Mouse (Mus musculus): ENCODE measurements around the gene Cdk7. TPM values are rescaled to one million over a fixed set of nuclear protein-coding genes. Genes with fewer than 3 reads are reported as not detected.

Cdk7 gene
- 69.2 and 70.2 TPM in 2 replicates for polyA plus RNA-seq (2014; fragmentation: Nextera tagmentation; extraction: Ambion mirVana)

DNA sequence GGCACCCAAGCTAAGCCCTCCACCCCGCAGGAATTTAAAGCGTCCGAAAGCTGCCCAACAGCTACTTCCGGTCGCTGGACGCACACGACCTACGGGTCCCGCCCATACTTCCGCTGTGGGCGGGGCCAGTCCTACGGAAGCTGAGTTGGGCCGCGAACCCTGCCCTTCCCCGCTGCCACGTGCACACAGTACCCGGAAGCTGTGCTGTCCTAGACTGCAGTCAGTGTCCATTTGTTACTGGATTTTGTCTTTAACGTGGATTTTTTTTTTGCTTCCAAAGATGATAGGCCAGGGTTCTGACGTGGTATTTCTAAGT is at the start of gene Cdk7:
Cdk7 (minus strand) TSS at position 79 of the 316 bp plus-strand sequence.
- Histone ChIP-seq H3K27ac (replicated peaks in 1 of 2; ENCODE audit: control insufficient read depth in 1 of 2, insufficient read depth in 1 of 2, low read depth in 2 of 2, low read length in 2 of 2) (peak within 1 kb of the TSS; percentile 89 to 100), H3K4me1 (ENCODE audit: control insufficient read depth in 2 of 2, insufficient read depth in 2 of 2, low read length in 2 of 2) (peaks cover 5 to 25% of the 10 kb centered on the region in 2 experiments), H3K36me3 (ENCODE audit: control insufficient read depth, insufficient read depth, low read length) (peaks cover 35% of the 10 kb centered on the region), H3K9ac (ENCODE audit: low read length) (peak within 1 kb of the TSS; percentile 86), H3K27me3 (ENCODE audit: control insufficient read depth, insufficient read depth, low read length) (no peaks in the 10 kb centered on the region), H3K4me3 (ENCODE audit: control insufficient read depth in 1 of 2, insufficient read depth in 1 of 2, low read depth in 1 of 2, low read length in 2 of 2) (peak within 1 kb of the TSS; percentile 59 to 97), H3K9me3 (ENCODE audit: control insufficient read depth, low read length) (no peaks in the 10 kb centered on the region), H3K4me2 (ENCODE audit: low read length) (peak within 1 kb of the TSS; percentile 81)
- 0% methylated on average over 19 of the region's 19 CpGs for WGBS
- peak; percentile 94 for ATAC-seq (ENCODE audit: insufficient number of reproducible peaks, insufficient read depth, low FRiP score, low read depth)

DNA sequence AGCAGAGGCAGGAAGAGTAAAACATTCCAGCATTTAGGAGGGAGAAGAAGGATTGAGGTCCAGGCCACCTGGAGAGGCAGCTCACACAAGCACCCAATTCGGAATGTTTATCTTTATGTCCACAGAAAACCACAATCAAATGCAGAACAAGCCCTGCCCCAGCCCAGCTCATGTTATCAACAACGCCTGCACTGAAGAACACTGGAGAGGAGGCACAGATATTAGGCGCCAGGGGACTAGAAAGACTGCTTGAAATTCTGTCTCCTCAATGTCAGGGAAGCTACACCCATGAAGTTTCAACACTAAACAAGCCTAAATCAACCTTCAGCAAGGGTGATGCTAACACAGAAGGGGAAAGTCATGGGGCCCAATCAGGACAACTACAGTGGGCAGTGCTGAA is 46.8 kb upstream of the Cdk7 start:
- H3K27me3 ChIP-seq (ENCODE audit: control insufficient read depth, insufficient read depth, low read length) = no peaks in the 10 kb centered on the region
- peaks cover 0 to 10% of the 10 kb centered on the region in 2 experiments; a peak in 2 of 4 replicates for H3K4me1 ChIP-seq (ENCODE audit: control insufficient read depth in 2 of 2, insufficient read depth in 2 of 2, low read length in 2 of 2)
- H3K36me3 ChIP-seq (ENCODE audit: control insufficient read depth, insufficient read depth, low read length) = peaks cover 48% of the 10 kb centered on the region
- ATAC-seq (ENCODE audit: insufficient number of reproducible peaks, insufficient read depth, low FRiP score, low read depth) = no peak
- no peaks in the 10 kb centered on the region for H3K9me3 ChIP-seq (ENCODE audit: control insufficient read depth, low read length)
- no peak overlapping the region for H3K9ac ChIP-seq (ENCODE audit: low read length)
- WGBS = 72% methylated on average over 3 of the region's 3 CpGs
- H3K27ac ChIP-seq (replicated peaks in 1 of 2; ENCODE audit: control insufficient read depth in 1 of 2, insufficient read depth in 1 of 2, low read depth in 2 of 2, low read length in 2 of 2) = no peak overlapping the region
- H3K4me2 ChIP-seq (ENCODE audit: low read length) = no peak overlapping the region
- no peak overlapping the region for H3K4me3 ChIP-seq (ENCODE audit: control insufficient read depth in 1 of 2, insufficient read depth in 1 of 2, low read depth in 1 of 2, low read length in 2 of 2)

DNA sequence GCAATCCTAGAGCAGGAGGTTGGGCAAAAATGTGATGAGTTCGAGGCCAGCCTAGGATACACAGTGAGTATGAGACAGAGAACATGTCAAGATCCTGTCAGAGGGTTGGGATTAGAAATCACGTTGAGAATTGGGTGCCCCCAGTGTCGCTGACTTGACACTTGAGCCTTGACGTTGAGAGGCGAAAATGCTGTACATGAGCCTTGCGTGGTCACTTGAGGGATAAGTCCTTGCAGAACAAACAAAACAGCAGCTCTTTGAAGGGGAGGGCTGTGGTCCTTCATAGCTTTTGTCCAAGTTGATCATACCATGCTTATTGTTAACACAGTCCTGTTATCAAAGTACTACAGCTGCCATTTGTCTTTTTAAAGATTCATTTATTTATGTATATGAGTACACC is 46.0 kb upstream of the Cdk7 start:
- Histone ChIP-seq H3K9ac (ENCODE audit: low read length) (no peak overlapping the region), H3K4me3 (ENCODE audit: control insufficient read depth in 1 of 2, insufficient read depth in 1 of 2, low read depth in 1 of 2, low read length in 2 of 2) (no peak overlapping the region), H3K4me2 (ENCODE audit: low read length) (no peak overlapping the region), H3K4me1 (ENCODE audit: control insufficient read depth in 2 of 2, insufficient read depth in 2 of 2, low read length in 2 of 2) (peaks cover 0 to 7% of the 10 kb centered on the region in 2 experiments; a peak in 2 of 4 replicates), H3K36me3 (ENCODE audit: control insufficient read depth, insufficient read depth, low read length) (peaks cover 46% of the 10 kb centered on the region), H3K9me3 (ENCODE audit: control insufficient read depth, low read length) (no peaks in the 10 kb centered on the region), H3K27me3 (ENCODE audit: control insufficient read depth, insufficient read depth, low read length) (no peaks in the 10 kb centered on the region), H3K27ac (replicated peaks in 1 of 2; ENCODE audit: control insufficient read depth in 1 of 2, insufficient read depth in 1 of 2, low read depth in 2 of 2, low read length in 2 of 2) (no peak overlapping the region)
- WGBS = 56% methylated on average over 6 of the region's 6 CpGs
- ATAC-seq (ENCODE audit: insufficient number of reproducible peaks, insufficient read depth, low FRiP score, low read depth) = no peak

DNA sequence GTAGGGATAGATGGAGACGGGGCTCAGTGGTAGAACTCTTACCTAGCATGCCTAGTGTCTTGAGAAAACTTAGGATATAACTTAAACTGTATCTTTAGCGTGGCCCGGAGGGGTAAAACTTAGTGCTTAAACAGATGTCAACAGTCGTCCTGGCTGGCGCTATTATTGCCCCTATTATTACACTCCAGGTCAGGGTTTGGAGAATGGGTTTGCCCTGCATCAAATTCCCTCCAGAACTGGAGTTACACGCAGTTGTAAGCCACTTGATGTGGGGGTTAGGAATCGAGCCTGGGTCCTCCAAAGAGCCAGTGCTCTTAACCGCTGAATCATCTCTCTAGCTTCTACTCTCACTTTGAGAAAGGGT is 45.3 kb upstream of the Cdk7 start:
- H3K9ac ChIP-seq (ENCODE audit: low read length) = peak overlapping the region; percentile 82
- ATAC-seq (ENCODE audit: insufficient number of reproducible peaks, insufficient read depth, low FRiP score, low read depth) = no peak
- no peak overlapping the region for H3K27ac ChIP-seq (replicated peaks in 1 of 2; ENCODE audit: control insufficient read depth in 1 of 2, insufficient read depth in 1 of 2, low read depth in 2 of 2, low read length in 2 of 2)
- H3K4me1 ChIP-seq (ENCODE audit: control insufficient read depth in 2 of 2, insufficient read depth in 2 of 2, low read length in 2 of 2) = peaks cover 0 to 7% of the 10 kb centered on the region in 2 experiments; a peak in 2 of 4 replicates
- peak overlapping the region; percentile 93 for H3K4me2 ChIP-seq (ENCODE audit: low read length)
- peak overlapping the region; percentile 81 to 88 for H3K4me3 ChIP-seq (ENCODE audit: control insufficient read depth in 1 of 2, insufficient read depth in 1 of 2, low read depth in 1 of 2, low read length in 2 of 2)
- no peaks in the 10 kb centered on the region for H3K27me3 ChIP-seq (ENCODE audit: control insufficient read depth, insufficient read depth, low read length)
- WGBS = 9% methylated on average over 8 of the region's 8 CpGs
- H3K36me3 ChIP-seq (ENCODE audit: control insufficient read depth, insufficient read depth, low read length) = peaks cover 45% of the 10 kb centered on the region
- H3K9me3 ChIP-seq (ENCODE audit: control insufficient read depth, low read length) = no peaks in the 10 kb centered on the region

DNA sequence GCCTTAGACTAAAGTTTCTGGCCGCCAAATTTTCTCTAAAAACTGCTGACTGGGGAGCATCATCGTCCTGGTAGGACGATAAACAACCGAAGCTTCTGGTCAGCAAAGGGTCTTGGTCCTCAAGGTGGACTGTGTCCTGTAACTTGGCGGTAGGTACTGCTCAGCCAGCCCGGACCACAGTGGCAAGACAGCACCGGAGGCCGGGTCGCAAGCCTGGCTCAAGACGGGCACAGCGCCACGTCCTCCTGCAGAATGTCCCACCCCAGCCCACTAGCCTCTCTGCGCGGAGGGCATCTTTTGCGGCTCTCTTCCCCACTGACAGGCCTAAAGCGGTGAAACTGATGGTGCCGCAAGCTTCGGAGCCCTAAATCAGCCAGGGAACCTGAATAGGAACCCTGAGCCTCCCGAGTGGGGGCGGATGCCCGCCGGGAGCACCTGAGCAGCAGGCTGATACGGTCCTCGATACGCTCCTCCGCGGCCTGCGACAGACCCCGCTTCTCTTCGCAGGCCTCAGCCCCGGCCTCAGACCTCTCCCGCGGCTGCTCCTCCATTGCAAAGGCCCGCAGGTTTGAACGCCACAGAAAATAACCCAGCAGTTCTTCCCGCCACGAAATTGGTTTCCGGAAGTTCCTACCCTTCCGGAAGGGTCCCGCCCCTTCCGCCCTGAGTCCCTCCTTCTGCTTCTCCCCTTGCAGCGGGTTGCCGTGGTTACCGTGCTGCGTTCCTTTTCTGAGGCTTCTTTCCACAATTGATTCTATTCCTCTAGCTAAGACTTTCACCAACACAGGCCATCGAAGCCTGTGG is 44.7 kb upstream of the Cdk7 start, which contains the start of gene Cenph:
Cenph (minus strand) TSS at position 648 of the 804 bp plus-strand sequence.
- H3K27me3 ChIP-seq (ENCODE audit: control insufficient read depth, insufficient read depth, low read length) = no peaks in the 10 kb centered on the region
- peak within 1 kb of the TSS; percentile 82 for H3K9ac ChIP-seq (ENCODE audit: low read length)
- H3K27ac ChIP-seq (replicated peaks in 1 of 2; ENCODE audit: control insufficient read depth in 1 of 2, insufficient read depth in 1 of 2, low read depth in 2 of 2, low read length in 2 of 2) = peak within 1 kb of the TSS in 1 of 2 experiments; percentile 35; a peak in 1 of 4 replicates
- H3K4me3 ChIP-seq (ENCODE audit: control insufficient read depth in 1 of 2, insufficient read depth in 1 of 2, low read depth in 1 of 2, low read length in 2 of 2) = peak within 1 kb of the TSS; percentile 81 to 88
- H3K4me2 ChIP-seq (ENCODE audit: low read length) = peak within 1 kb of the TSS; percentile 93
- ATAC-seq (ENCODE audit: insufficient number of reproducible peaks, insufficient read depth, low FRiP score, low read depth) = peak; percentile 80; the same call in 1 of the 2 replicates
- no peaks in the 10 kb centered on the region for H3K9me3 ChIP-seq (ENCODE audit: control insufficient read depth, low read length)
- under 1% methylated on average over 46 of the region's 46 CpGs for WGBS
- H3K4me1 ChIP-seq (ENCODE audit: control insufficient read depth in 2 of 2, insufficient read depth in 2 of 2, low read length in 2 of 2) = peaks cover 0 to 7% of the 10 kb centered on the region in 2 experiments; a peak in 2 of 4 replicates
- H3K36me3 ChIP-seq (ENCODE audit: control insufficient read depth, insufficient read depth, low read length) = peaks cover 45% of the 10 kb centered on the region

DNA sequence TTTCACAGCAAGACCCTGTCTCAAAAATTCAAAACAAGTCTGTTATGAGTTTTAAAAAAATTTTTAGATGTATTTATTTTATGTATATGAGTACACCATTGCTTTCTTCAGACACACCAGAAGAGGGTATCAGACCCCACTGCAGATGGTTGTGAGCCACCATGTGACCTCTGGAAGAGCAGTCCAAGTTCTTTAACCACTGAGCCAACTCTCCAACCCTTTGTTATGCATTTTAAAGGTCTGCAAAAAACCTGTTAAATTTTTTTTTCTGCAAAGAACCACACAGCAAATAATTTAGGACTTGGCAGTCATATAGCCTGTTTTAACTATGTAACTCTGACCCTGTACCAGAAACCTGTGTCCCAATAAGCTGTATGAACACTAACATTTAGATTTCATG is 44.0 kb upstream of the Cdk7 start:
- Histone ChIP-seq H3K4me1 (ENCODE audit: control insufficient read depth in 2 of 2, insufficient read depth in 2 of 2, low read length in 2 of 2) (peaks cover 0 to 7% of the 10 kb centered on the region in 2 experiments; a peak in 2 of 4 replicates), H3K27me3 (ENCODE audit: control insufficient read depth, insufficient read depth, low read length) (no peaks in the 10 kb centered on the region)

DNA sequence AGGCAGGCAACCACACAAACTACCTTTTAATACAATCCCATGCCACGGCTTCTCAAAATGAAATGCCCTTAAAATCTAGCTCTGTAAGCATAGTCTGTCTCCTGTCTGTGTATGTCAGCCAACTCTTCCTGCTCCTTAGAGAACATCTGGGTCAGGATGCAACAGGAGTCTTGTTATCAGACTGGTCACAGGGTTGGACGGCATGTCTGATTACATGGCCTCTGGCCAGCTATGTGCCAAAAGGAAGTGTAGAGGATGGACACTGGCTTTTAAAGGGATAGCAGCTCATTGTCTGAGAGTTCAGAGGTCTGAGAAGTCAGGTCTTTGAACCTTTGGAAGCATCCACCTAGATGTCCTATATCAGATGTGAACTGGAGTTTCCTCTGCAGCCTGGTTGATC is 24.6 kb upstream of the Cdk7 start:
- H3K27ac ChIP-seq (replicated peaks in 1 of 2; ENCODE audit: control insufficient read depth in 1 of 2, insufficient read depth in 1 of 2, low read depth in 2 of 2, low read length in 2 of 2) = no peak overlapping the region
- no peak overlapping the region for H3K9ac ChIP-seq (ENCODE audit: low read length)
- H3K4me3 ChIP-seq (ENCODE audit: control insufficient read depth in 1 of 2, insufficient read depth in 1 of 2, low read depth in 1 of 2, low read length in 2 of 2) = no peak overlapping the region
- no peaks in the 10 kb centered on the region for H3K4me1 ChIP-seq (ENCODE audit: control insufficient read depth in 2 of 2, insufficient read depth in 2 of 2, low read length in 2 of 2)
- 42% methylated on average over 2 of the region's 2 CpGs for WGBS
- H3K4me2 ChIP-seq (ENCODE audit: low read length) = no peak overlapping the region
- H3K27me3 ChIP-seq (ENCODE audit: control insufficient read depth, insufficient read depth, low read length) = no peaks in the 10 kb centered on the region
- no peaks in the 10 kb centered on the region for H3K9me3 ChIP-seq (ENCODE audit: control insufficient read depth, low read length)
- H3K36me3 ChIP-seq (ENCODE audit: control insufficient read depth, insufficient read depth, low read length) = peaks cover 6% of the 10 kb centered on the region
- ATAC-seq (ENCODE audit: insufficient number of reproducible peaks, insufficient read depth, low FRiP score, low read depth) = no peak

More for the DNA sequence above, 44.0 kb upstream of the Cdk7 start:
- Histone ChIP-seq H3K9me3 (ENCODE audit: control insufficient read depth, low read length) (no peaks in the 10 kb centered on the region), H3K9ac (ENCODE audit: low read length) (peak overlapping the region; percentile 82), H3K27ac (replicated peaks in 1 of 2; ENCODE audit: control insufficient read depth in 1 of 2, insufficient read depth in 1 of 2, low read depth in 2 of 2, low read length in 2 of 2) (no peak overlapping the region), H3K4me2 (ENCODE audit: low read length) (peak overlapping the region; percentile 93), H3K36me3 (ENCODE audit: control insufficient read depth, insufficient read depth, low read length) (peaks cover 44% of the 10 kb centered on the region), H3K4me3 (ENCODE audit: control insufficient read depth in 1 of 2, insufficient read depth in 1 of 2, low read depth in 1 of 2, low read length in 2 of 2) (peak overlapping the region in 1 of 2 experiments; percentile 88; a peak in 2 of 4 replicates)
- ATAC-seq (ENCODE audit: insufficient number of reproducible peaks, insufficient read depth, low FRiP score, low read depth) = no peak

Measured in heart, embryonic 14.5 days (tissue).